Mouse (Mus musculus): ENCODE measurements around the gene 9530003J23Rik. TPM values are rescaled to one million over a fixed set of nuclear protein-coding genes. Genes with fewer than 3 reads are reported as not detected.

9530003J23Rik gene
- polyA plus RNA-seq, 1 experiment, result not detected

DNA sequence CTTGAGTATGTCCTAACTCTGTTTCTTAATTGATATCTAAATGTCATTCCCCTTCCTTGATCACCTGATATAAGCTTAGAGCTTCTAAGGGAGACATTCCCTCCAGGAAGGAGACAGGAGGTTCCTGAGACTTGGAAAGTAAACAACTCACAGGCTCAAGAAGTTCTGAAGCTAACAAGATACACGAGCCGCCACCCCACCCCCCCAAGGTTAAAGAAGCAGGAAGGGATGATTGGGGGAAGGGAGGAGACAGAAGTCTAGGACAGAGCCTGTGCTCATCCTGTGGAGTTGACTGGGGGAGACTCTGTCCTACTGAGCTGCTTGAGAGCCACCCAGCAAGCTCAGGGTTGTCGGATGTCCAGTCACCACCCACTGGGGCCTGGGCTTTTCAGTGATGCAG, 12.5 kb downstream of the 9530003J23Rik start:
- no peak for TF ChIP-seq GATA1 (IDR thresholded peaks at IDR 0.05; ENCODE audit: low read length)

- no peak for TF ChIP-seq GATA1 (IDR thresholded peaks at IDR 0.05; ENCODE audit: low read length)
Observed at GRCm38 (mm10) chr10:117225094-117225493, 13.4 kb downstream of the 9530003J23Rik start.

DNA sequence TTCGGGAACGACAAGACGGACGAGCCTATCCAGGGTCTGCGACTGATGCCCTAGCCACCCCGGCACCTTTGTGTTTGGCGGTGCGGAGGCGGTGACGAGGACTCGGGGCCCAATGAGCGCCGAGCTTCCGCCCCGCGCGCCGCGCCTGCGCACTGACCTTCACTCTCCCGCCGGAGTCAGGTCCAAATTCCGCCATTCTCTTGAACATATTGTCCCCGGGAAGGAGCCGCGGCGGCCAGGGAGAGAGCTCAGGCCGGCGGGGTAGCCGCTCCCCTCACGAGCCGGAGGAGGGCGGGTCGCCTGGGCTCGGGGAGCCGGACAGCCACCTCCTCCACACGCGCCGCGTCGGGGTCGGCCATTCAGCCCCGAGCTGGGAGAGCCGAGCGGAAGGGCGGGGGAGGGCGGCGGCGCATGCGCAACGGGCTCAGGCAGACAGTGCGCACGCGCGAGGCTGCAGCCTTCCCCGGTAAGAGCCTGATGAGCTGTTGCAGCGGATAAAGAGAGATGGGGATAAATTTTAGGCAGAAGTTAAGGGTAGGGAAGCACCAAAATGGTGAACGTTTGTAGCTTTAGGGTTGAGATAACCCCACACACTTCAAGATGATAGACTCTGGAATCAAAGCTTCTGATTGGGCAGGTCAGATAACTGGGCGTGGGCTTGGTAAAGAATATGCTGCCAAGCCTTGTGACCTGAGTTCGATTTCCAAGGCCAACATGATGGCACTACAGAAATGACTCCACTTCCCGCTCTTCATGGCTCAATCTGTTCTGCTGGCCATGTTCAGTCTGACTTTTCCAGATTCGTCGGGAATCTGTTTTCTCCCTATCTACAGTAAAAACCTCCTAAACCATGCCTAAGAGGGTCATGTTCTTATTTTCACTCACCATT, 14.2 kb downstream of the 9530003J23Rik start, which contains the start of gene Yeats4:
Yeats4 (minus strand) TSS at position 406 of the 889 bp plus-strand sequence.
- TF ChIP-seq GATA1 (IDR thresholded peaks at IDR 0.05; ENCODE audit: low read length), result no peak

- TF ChIP-seq GATA1 (IDR thresholded peaks at IDR 0.05; ENCODE audit: low read length), result no peak
Observed at GRCm38 (mm10) chr10:117223758-117224101, 14.8 kb downstream of the 9530003J23Rik start.

DNA sequence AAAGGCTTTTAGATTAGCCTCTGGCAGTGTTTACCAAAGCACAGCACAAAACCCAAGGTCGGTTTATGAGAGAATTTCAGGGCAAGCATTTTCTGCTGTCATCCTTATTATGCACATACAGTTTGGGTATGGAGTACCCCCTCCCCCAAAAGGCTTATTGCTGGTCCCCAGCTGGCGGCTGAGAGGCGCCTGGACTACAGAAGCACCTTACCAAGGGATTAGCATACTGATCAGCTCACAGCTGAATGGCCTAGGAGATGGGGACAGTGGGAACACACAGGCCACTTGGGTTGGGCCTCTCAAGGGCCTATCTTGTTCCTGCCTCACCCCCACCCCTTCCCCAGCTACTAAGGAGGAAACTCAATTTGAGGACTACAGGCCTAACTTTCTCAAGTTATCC, 15.7 kb downstream of the 9530003J23Rik start:
- TF ChIP-seq GATA1 (IDR thresholded peaks at IDR 0.05; ENCODE audit: low read length), result no peak

GRCm38 (mm10) chr10:117218351-117218750, 20.2 kb downstream of the 9530003J23Rik start:
- TF ChIP-seq GATA1 (IDR thresholded peaks at IDR 0.05; ENCODE audit: low read length), result no peak

DNA sequence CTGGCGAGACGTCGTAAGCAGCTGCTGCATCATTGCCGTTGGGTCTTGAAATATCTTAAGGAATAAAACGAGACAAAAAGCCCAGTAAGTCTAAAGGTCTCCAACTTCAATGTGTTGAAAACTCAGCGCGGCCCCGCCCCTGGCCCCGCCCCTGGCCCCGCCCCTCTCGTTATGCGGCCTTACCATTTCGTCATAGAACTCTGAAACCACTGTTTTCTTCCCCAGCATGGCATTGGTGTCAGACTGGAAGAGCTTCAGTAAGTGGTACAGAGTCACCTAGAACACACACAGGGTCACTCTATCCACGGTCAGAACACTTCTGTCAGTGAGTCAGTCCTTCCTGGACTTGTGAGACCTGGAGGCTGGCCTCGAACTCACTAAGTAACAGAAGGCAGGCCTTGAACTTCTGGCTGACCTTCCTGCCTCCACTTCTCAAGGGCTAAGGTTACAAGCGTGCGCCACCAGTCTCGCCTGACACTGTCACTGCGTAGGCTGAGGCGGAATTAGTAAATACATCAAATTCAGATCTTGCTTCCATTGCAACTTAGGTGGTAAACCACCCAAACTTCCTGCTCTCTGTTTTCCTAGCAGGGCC, 21.2 kb downstream of the 9530003J23Rik start:
- TF ChIP-seq GATA1 (IDR thresholded peaks at IDR 0.05; ENCODE audit: low read length), result no peak

GRCm38 (mm10) chr10:117216793-117217192, 21.7 kb downstream of the 9530003J23Rik start:
- TF ChIP-seq GATA1 (IDR thresholded peaks at IDR 0.05; ENCODE audit: low read length), result no peak

DNA sequence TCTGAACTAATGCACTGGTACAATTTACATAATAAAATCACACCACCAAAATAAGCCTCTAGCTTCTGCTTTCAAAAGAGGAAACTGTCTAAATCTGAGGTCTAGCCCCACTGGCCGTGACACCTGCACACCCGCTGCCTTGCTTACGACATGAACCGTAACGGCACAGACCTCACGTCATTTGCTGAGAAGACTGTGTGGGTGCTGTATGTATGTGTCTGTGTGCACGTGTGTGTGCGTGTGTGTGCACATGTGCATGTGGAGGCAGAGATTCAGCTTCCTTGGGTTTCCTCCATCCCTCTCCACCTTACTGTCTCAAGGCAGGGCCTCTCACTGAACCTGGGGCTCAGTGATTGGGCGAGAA, 22.4 kb downstream of the 9530003J23Rik start:
- no peak for TF ChIP-seq GATA1 (IDR thresholded peaks at IDR 0.05; ENCODE audit: low read length)

DNA sequence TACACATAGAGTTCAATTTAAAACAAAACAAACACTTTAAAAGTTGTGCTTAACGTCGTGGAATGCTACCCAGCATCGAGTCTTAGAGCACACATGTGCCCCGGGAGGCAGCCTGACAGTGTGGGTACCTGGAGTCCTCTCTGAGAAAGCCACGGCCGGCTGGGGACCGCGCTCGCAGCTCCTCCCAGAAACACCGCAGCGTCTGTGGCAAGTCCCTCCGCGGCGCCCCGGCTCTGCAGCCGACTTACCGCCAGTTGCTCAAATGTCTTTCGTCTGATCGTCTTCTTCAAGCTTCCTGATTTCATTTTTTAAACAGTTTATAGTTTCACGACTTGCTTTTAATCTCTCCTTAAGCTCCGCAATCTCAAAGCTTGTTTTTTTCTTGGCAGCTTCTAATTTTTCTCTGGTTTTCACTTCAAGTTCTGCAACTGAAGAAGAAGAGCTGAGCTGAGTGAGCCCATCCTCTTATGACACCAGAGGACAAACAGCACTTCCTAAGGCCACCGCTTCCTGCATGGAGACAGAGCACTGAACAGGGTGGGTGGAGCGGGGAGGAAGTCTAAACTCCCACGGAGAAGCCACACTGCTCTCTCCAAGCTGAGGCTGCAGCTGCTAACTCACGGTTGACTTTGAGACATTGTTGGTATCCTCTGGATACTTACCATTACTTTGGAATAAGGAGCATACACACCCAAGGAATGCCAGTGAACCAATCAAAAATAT, 22.9 kb downstream of the 9530003J23Rik start:
- no peak for TF ChIP-seq GATA1 (IDR thresholded peaks at IDR 0.05; ENCODE audit: low read length)

- no peak for TF ChIP-seq GATA1 (IDR thresholded peaks at IDR 0.05; ENCODE audit: low read length)
Observed at GRCm38 (mm10) chr10:117211023-117211422, 27.5 kb downstream of the 9530003J23Rik start.

GRCm38 (mm10) chr10:117209469-117209938, 29.0 kb downstream of the 9530003J23Rik start:
- TF ChIP-seq GATA1 (IDR thresholded peaks at IDR 0.05; ENCODE audit: low read length), result no peak

DNA sequence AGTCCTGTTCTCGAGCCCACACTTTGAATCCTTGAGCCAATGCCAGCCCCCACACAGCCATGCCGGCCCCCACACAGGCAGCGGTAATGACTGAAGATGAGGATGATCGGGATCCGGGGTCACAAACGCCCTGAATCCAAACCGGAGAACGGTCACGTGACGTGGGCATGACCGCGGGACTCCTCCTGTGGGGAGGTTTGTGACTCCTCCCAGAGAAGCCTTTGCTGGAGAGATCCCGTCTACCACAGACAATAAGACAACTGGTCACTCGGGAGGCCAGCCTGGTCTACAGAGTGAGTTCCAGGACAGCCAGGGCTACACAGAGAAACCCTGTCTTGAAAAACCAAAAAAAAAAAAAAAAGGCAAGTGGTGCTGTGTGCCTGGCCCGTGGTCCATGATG, 30.3 kb downstream of the 9530003J23Rik start:
- TF ChIP-seq GATA1 (IDR thresholded peaks at IDR 0.05; ENCODE audit: low read length), result no peak

- no peak for TF ChIP-seq GATA1 (IDR thresholded peaks at IDR 0.05; ENCODE audit: low read length)
Observed at GRCm38 (mm10) chr10:117206070-117206469, 32.4 kb downstream of the 9530003J23Rik start.

DNA sequence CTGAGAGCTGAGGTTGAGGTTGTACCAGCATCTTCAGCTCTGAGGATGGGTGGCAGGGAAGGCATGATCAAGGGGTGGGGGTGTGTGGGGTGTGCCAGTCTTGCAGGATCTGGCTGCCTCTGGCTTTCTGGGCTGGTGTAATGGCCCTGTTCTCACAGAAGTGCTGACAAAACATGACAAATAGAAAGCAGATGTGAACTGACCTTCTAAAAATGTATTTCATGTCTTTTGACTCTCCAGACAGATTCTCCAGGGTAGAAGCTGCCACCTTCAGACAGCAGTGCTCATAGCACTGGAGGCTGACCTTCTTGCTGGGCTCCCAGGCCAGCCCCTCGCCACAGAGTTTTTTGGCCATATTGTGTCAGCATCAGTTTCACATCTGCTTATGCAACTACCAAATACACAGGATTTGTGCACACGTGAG, 34.9 kb downstream of the 9530003J23Rik start:
- no peak for TF ChIP-seq GATA1 (IDR thresholded peaks at IDR 0.05; ENCODE audit: low read length)

DNA sequence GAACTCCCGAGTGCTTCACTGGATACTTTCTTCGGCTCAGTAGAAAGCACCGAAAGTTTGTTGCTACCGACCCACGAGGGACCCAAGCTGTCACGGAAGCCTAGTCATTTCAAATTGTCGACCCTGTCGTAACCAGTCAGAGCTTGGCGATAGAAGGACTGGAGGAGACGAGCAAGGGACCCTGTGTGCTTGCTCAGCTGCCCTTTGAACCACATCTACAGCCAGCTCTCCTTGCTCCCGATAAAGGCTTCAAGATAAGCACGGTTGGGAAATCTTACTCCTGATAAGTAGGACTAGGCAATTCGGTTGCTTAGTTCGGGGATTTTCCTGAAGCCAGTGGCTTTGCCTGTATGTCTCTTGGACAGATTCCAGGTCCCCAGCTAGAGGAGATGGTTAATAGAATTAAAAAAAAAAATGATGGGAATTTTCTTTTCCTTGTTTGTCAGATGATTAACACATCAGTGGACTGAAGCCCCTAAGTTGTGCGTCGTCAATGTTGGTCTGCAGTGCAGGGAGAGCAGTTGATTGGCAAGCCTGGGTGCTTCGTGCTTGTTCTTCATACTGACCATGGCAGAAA, 35.4 kb downstream of the 9530003J23Rik start:
- TF ChIP-seq GATA1 (IDR thresholded peaks at IDR 0.05; ENCODE audit: low read length), result no peak
